Mouse (Mus musculus): ENCODE data around the gene Gdpgp1. TPM values are rescaled to one million over a fixed set of nuclear protein-coding genes. Genes with fewer than 3 reads are reported as not detected.

The Gdpgp1 gene
- polyA plus RNA-seq, 1 experiment from 2014 or later = 3.5 TPM

DNA sequence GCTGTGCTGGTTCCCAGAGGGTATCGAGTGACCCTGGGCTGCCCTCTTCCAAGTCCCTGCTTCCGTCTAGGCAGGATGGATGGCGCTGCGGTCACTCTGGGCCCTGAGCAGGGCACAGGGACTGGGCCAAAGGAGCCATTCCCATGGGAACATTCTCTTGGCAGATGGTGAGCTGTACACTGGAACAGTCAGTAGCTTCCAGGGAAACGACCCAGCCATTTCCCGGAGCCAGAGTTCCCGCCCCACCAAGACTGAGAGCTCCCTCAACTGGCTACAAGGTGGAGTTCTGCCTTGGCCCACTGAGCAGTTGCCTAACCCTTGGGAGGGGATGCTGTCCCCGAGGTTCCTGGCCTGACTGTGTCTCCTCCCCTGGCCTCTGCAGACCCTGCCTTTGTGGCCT is 16.1 kb upstream of the Gdpgp1 start:
- H3K27ac ChIP-seq (ENCODE audit: low read length) = no peak overlapping the region
- H3K9ac ChIP-seq (replicated peaks; ENCODE audit: low read length) = peak overlapping the region; percentile 10; the same call in 1 of the 2 replicates
- H3K4me1 ChIP-seq (ENCODE audit: insufficient read depth, low read length) = no peaks in the 10 kb centered on the region
- no peak overlapping the region for H3K4me2 ChIP-seq (replicated peaks; ENCODE audit: low read depth, low read length)
- ATAC-seq (ENCODE audit: low FRiP score, low TSS enrichment) = 0 out of 2 replicates have a peak, but pooled peaks have one; percentile 21
- H3K36me3 ChIP-seq (ENCODE audit: insufficient read depth, low read length) = peaks cover 58% of the 10 kb centered on the region
- H3K9me3 ChIP-seq (ENCODE audit: low read length) = no peaks in the 10 kb centered on the region
- H3K27me3 ChIP-seq (ENCODE audit: insufficient read depth, low read length) = no peaks in the 10 kb centered on the region
- H3K4me3 ChIP-seq (ENCODE audit: low read length) = no peak overlapping the region
- 73% methylated on average over 8 of the region's 8 CpGs for WGBS

- Histone ChIP-seq H3K4me3 (ENCODE audit: low read length) (no peak overlapping the region), H3K27me3 (ENCODE audit: insufficient read depth, low read length) (no peaks in the 10 kb centered on the region), H3K36me3 (ENCODE audit: insufficient read depth, low read length) (peaks cover 56% of the 10 kb centered on the region), H3K27ac (ENCODE audit: low read length) (no peak overlapping the region), H3K4me2 (replicated peaks; ENCODE audit: low read depth, low read length) (no peak overlapping the region), H3K4me1 (ENCODE audit: insufficient read depth, low read length) (no peaks in the 10 kb centered on the region), H3K9me3 (ENCODE audit: low read length) (no peaks in the 10 kb centered on the region), H3K9ac (replicated peaks; ENCODE audit: low read length) (no peak overlapping the region)
- 96% methylated on average over 9 of the region's 9 CpGs for WGBS
- ATAC-seq (ENCODE audit: low FRiP score, low TSS enrichment) = no peak
Observed at GRCm38 (mm10) chr7:80218666-80219065, 14.0 kb upstream of the Gdpgp1 start.

DNA sequence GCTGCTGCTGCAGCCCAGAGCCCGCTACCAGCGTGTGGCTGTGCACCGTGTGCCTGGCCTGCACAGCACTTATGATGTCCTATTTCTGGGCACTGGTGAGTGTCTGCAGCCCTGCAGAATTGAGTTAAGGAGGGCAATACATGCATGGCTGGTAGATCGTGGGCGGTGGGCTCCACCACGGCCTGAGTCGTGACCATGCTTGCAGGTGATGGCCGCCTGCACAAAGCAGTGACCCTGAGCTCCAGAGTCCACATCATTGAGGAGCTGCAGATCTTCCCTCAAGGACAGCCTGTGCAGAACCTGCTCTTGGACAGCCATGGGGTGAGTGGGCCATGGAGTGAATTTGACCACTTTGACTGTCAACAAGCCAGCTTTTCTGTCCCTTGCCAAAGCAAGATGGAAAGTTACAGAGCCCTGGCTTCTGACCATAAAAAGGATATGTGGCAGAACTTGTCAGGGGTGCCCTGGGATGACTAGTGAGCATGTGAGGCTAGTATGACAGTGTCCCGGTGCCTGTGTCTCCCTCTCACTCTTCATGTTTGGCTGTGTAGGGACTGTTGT is 12.3 kb upstream of the Gdpgp1 start:
- Histone ChIP-seq H3K9me3 (ENCODE audit: low read length) (no peaks in the 10 kb centered on the region), H3K4me3 (ENCODE audit: low read length) (no peak overlapping the region), H3K36me3 (ENCODE audit: insufficient read depth, low read length) (peaks cover 72% of the 10 kb centered on the region), H3K27ac (ENCODE audit: low read length) (no peak overlapping the region), H3K27me3 (ENCODE audit: insufficient read depth, low read length) (no peaks in the 10 kb centered on the region), H3K4me1 (ENCODE audit: insufficient read depth, low read length) (no peaks in the 10 kb centered on the region), H3K9ac (replicated peaks; ENCODE audit: low read length) (no peak overlapping the region), H3K4me2 (replicated peaks; ENCODE audit: low read depth, low read length) (no peak overlapping the region)
- no peak for ATAC-seq (ENCODE audit: low FRiP score, low TSS enrichment)
- 92% methylated on average over 9 of the region's 9 CpGs for WGBS

GRCm38 (mm10) chr7:80221179-80221750 is 11.4 kb upstream of the Gdpgp1 start:
- Histone ChIP-seq H3K27me3 (ENCODE audit: insufficient read depth, low read length) (no peaks in the 10 kb centered on the region), H3K4me1 (ENCODE audit: insufficient read depth, low read length) (no peaks in the 10 kb centered on the region), H3K36me3 (ENCODE audit: insufficient read depth, low read length) (peaks cover 69% of the 10 kb centered on the region), H3K4me3 (ENCODE audit: low read length) (no peak overlapping the region), H3K9ac (replicated peaks; ENCODE audit: low read length) (no peak overlapping the region), H3K9me3 (ENCODE audit: low read length) (no peaks in the 10 kb centered on the region), H3K27ac (ENCODE audit: low read length) (no peak overlapping the region), H3K4me2 (replicated peaks; ENCODE audit: low read depth, low read length) (no peak overlapping the region)
- no peak for ATAC-seq (ENCODE audit: low FRiP score, low TSS enrichment)
- 87% methylated on average over 4 of the region's 4 CpGs for WGBS

- Histone ChIP-seq H3K4me3 (ENCODE audit: low read length) (no peak overlapping the region), H3K27me3 (ENCODE audit: insufficient read depth, low read length) (no peaks in the 10 kb centered on the region), H3K9me3 (ENCODE audit: low read length) (no peaks in the 10 kb centered on the region), H3K27ac (ENCODE audit: low read length) (no peak overlapping the region), H3K9ac (replicated peaks; ENCODE audit: low read length) (no peak overlapping the region), H3K4me1 (ENCODE audit: insufficient read depth, low read length) (peaks cover 23% of the 10 kb centered on the region), H3K36me3 (ENCODE audit: insufficient read depth, low read length) (peaks cover 28% of the 10 kb centered on the region), H3K4me2 (replicated peaks; ENCODE audit: low read depth, low read length) (no peak overlapping the region)
- no peak for ATAC-seq (ENCODE audit: low FRiP score, low TSS enrichment)
- 93% methylated on average over 4 of the region's 4 CpGs for WGBS
Observed at GRCm38 (mm10) chr7:80227065-80227464, 5.6 kb upstream of the Gdpgp1 start.

DNA sequence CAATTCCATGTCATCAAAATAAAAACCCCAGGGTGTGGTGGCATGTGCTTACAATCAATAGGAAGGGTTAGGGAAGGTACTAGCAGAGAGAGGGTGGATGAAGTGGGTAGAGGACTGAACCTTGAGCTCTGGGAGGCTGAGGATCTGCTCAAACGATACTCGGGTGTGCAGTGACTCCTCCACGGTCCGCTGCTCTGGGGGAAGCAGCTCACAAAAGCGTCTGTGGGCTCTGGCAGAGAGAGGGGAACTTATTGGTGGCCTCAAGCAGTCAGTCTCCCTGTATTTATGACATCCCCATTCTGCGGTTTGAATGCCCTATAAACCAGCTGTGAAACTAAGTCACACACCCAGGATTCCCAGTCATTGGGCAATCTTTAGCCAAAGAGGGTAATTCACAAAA is 2.5 kb upstream of the Gdpgp1 start:
- Histone ChIP-seq H3K4me3 (ENCODE audit: low read length) (no peak overlapping the region), H3K9ac (replicated peaks; ENCODE audit: low read length) (0 out of 2 replicates have a peak overlapping the region, but pooled peaks have one; percentile 27), H3K4me2 (replicated peaks; ENCODE audit: low read depth, low read length) (0 out of 2 replicates have a peak overlapping the region, but pooled peaks have one; percentile 74), H3K27me3 (ENCODE audit: insufficient read depth, low read length) (no peaks in the 10 kb centered on the region), H3K4me1 (ENCODE audit: insufficient read depth, low read length) (peaks cover 30% of the 10 kb centered on the region), H3K27ac (ENCODE audit: low read length) (0 out of 2 replicates have a peak overlapping the region, but pooled peaks have one; percentile 8), H3K9me3 (ENCODE audit: low read length) (no peaks in the 10 kb centered on the region), H3K36me3 (ENCODE audit: insufficient read depth, low read length) (peaks cover 9% of the 10 kb centered on the region)
- ATAC-seq (ENCODE audit: low FRiP score, low TSS enrichment) = no peak
- 30% methylated on average over 6 of the region's 6 CpGs for WGBS

DNA sequence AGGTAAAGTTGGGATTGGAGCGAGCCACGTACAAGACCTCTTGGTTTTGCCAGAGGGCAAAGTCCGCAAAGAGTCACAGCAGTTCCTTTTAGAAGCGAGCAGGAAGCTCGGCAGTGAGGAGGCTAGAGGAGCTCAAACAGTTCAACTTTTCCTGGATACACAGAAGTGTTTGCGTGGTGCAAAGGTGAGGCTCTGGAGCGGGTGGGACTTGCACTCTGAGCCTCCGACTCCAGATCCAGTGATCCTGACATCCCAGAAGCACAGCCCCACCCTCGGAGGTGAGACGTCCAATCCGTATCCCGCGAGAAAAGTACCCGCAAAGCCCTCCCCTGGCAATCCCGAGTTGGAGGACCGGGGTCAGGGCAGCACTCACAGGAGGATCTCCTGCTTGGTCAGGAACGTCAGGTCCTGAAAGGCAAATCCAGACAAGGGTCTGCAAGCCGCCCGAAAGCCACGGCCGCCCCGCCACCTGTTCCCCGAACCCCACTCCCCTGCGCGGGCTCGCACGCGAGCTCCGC is 635 bp upstream of the Gdpgp1 start:
- WGBS = under 1% methylated on average over 29 of the region's 29 CpGs
- Histone ChIP-seq H3K36me3 (ENCODE audit: insufficient read depth, low read length) (peaks cover 2% of the 10 kb centered on the region; the same call in 1 of the 2 replicates), H3K9ac (replicated peaks; ENCODE audit: low read length) (peak overlapping the region; percentile 65)

GRCm38 (mm10) chr7:80233799-80234198 is 1.1 kb downstream of the Gdpgp1 start:
- WGBS = 79% methylated on average over 9 of the region's 9 CpGs
- no peak overlapping the region; the same call in 1 of the 2 replicates for H3K9ac ChIP-seq (replicated peaks; ENCODE audit: low read length)
- ATAC-seq (ENCODE audit: low FRiP score, low TSS enrichment) = no peak
- H3K4me1 ChIP-seq (ENCODE audit: insufficient read depth, low read length) = peaks cover 30% of the 10 kb centered on the region
- H3K4me3 ChIP-seq (ENCODE audit: low read length) = peak overlapping the region; percentile 70
- H3K36me3 ChIP-seq (ENCODE audit: insufficient read depth, low read length) = peaks cover 8% of the 10 kb centered on the region
- no peaks in the 10 kb centered on the region for H3K27me3 ChIP-seq (ENCODE audit: insufficient read depth, low read length)
- no peak overlapping the region for H3K27ac ChIP-seq (ENCODE audit: low read length)
- no peaks in the 10 kb centered on the region for H3K9me3 ChIP-seq (ENCODE audit: low read length)
- H3K4me2 ChIP-seq (replicated peaks; ENCODE audit: low read depth, low read length) = peak overlapping the region; percentile 74

More for the DNA sequence above, 635 bp upstream of the Gdpgp1 start:
- Histone ChIP-seq H3K4me3 (ENCODE audit: low read length) (peak overlapping the region; percentile 70), H3K4me2 (replicated peaks; ENCODE audit: low read depth, low read length) (peak overlapping the region; percentile 74), H3K4me1 (ENCODE audit: insufficient read depth, low read length) (peaks cover 30% of the 10 kb centered on the region), H3K9me3 (ENCODE audit: low read length) (no peaks in the 10 kb centered on the region), H3K27ac (ENCODE audit: low read length) (peak overlapping the region; percentile 65), H3K27me3 (ENCODE audit: insufficient read depth, low read length) (no peaks in the 10 kb centered on the region)
- peak; percentile 39 for ATAC-seq (ENCODE audit: low FRiP score, low TSS enrichment)

- Histone ChIP-seq H3K9me3 (ENCODE audit: low read length) (no peaks in the 10 kb centered on the region), H3K27ac (ENCODE audit: low read length) (no peak overlapping the region), H3K4me3 (ENCODE audit: low read length) (no peak overlapping the region), H3K9ac (replicated peaks; ENCODE audit: low read length) (no peak overlapping the region), H3K4me1 (ENCODE audit: insufficient read depth, low read length) (peaks cover 6% of the 10 kb centered on the region; the same call in 1 of the 2 replicates), H3K27me3 (ENCODE audit: insufficient read depth, low read length) (no peaks in the 10 kb centered on the region), H3K4me2 (replicated peaks; ENCODE audit: low read depth, low read length) (no peak overlapping the region), H3K36me3 (ENCODE audit: insufficient read depth, low read length) (peaks cover 18% of the 10 kb centered on the region)
- 88% methylated on average over 10 of the region's 10 CpGs for WGBS
- ATAC-seq (ENCODE audit: low FRiP score, low TSS enrichment) = no peak
Observed at GRCm38 (mm10) chr7:80238542-80238941, 5.9 kb downstream of the Gdpgp1 start.

GRCm38 (mm10) chr7:80241661-80242060 is 9.0 kb downstream of the Gdpgp1 start:
- Histone ChIP-seq H3K4me3 (ENCODE audit: low read length) (no peak overlapping the region), H3K27ac (ENCODE audit: low read length) (no peak overlapping the region), H3K27me3 (ENCODE audit: insufficient read depth, low read length) (no peaks in the 10 kb centered on the region), H3K9ac (replicated peaks; ENCODE audit: low read length) (no peak overlapping the region), H3K9me3 (ENCODE audit: low read length) (no peaks in the 10 kb centered on the region; the same call in 1 of the 2 replicates), H3K4me1 (ENCODE audit: insufficient read depth, low read length) (0 out of 2 replicates have a peak, but pooled peaks cover 2% of the 10 kb centered on the region), H3K4me2 (replicated peaks; ENCODE audit: low read depth, low read length) (no peak overlapping the region), H3K36me3 (ENCODE audit: insufficient read depth, low read length) (peaks cover 18% of the 10 kb centered on the region)
- WGBS = 84% methylated on average over 4 of the region's 4 CpGs
- no peak for ATAC-seq (ENCODE audit: low FRiP score, low TSS enrichment)

Measured in kidney, embryonic 16.5 days (tissue).